Mouse (Mus musculus) monocyte, adult 5-6 weeks (primary cell): ENCODE results near the gene Slc4a4. TPM values are rescaled to one million over a fixed set of nuclear protein-coding genes. Genes with fewer than 3 reads are reported as not detected.

Source experiments
- ATAC-seq: fragments of 153-309, 156-312 bp; replicated peaks from 2 replicates; pipeline ENCODE4 v1.8.0; 2017; ENCODE audit warnings: mild to moderate bottlenecking; ENCODE audit not compliant: low TSS enrichment, insufficient number of reproducible peaks, severe bottlenecking, poor library complexity, low FRiP score
- total RNA-seq: library from RNA; stranded (forward); fragments of 200-1000, 200-491, 200-594 nt; gene quantifications from 3 replicates; pipeline ENCODE4 v1.2.3, GENCODE M21; 2017

Gene Slc4a4
- total RNA-seq, 1 experiment from 2014 or later: not detected

- no peak for ATAC-seq
Observed at GRCm38 (mm10) chr5:89211057-89211456, 324.4 kb downstream of the Slc4a4 start.

GRCm38 (mm10) chr5:89218222-89218621 is 331.6 kb downstream of the Slc4a4 start:
- no peak for ATAC-seq

GRCm38 (mm10) chr5:89218709-89219108 is 332.1 kb downstream of the Slc4a4 start:
- ATAC-seq: no peak

- ATAC-seq: no peak
Observed at GRCm38 (mm10) chr5:89221658-89222057, 335.0 kb downstream of the Slc4a4 start.

GRCm38 (mm10) chr5:89223061-89223740 is 336.6 kb downstream of the Slc4a4 start:
- ATAC-seq: no peak

GRCm38 (mm10) chr5:89223744-89224368 is 337.2 kb downstream of the Slc4a4 start:
- ATAC-seq: no peak

GRCm38 (mm10) chr5:89227948-89228347 is 341.3 kb downstream of the Slc4a4 start:
- ATAC-seq: no peak

- ATAC-seq: no peak
Observed at GRCm38 (mm10) chr5:89229606-89230005, 343.0 kb downstream of the Slc4a4 start.

GRCm38 (mm10) chr5:89232313-89232712 is 345.7 kb downstream of the Slc4a4 start:
- ATAC-seq: no peak

- no peak for ATAC-seq
Observed at GRCm38 (mm10) chr5:89251806-89252205, 365.2 kb downstream of the Slc4a4 start.

GRCm38 (mm10) chr5:89259804-89260492 is 373.3 kb downstream of the Slc4a4 start:
- no peak for ATAC-seq

- no peak for ATAC-seq
Observed at GRCm38 (mm10) chr5:89277049-89277448, 390.4 kb downstream of the Slc4a4 start.

GRCm38 (mm10) chr5:89277616-89278015 is 391.0 kb downstream of the Slc4a4 start:
- ATAC-seq: no peak

- ATAC-seq: no peak
Observed at GRCm38 (mm10) chr5:89278309-89278708, 391.7 kb downstream of the Slc4a4 start.

- no peak for ATAC-seq
Observed at GRCm38 (mm10) chr5:89280312-89280863, 393.8 kb downstream of the Slc4a4 start.

Other genes with a start within 250 kb of the Slc4a4 start
- 64.2 to 83.6 TPM (median 72.0 TPM) in 3 replicates for gene Grsf1, start 210.6 kb upstream of the Slc4a4 start, total RNA-seq
- 12.2 to 18.6 TPM (median 16.3 TPM) in 3 replicates for gene Mob1b, start 166.0 kb upstream of the Slc4a4 start, total RNA-seq
- gene Dck, start 121.8 kb upstream of the Slc4a4 start, total RNA-seq: 18.0 to 19.1 TPM (median 18.9 TPM) in 3 replicates